Mouse (Mus musculus) kidney, embryonic 14.5 days (tissue): Measurements from ENCODE around the gene Gm2696. TPM values are rescaled to one million over a fixed set of nuclear protein-coding genes. Genes with fewer than 3 reads are reported as not detected.
"Not testable (repeated sequence)": the region's sequence is repeated elsewhere in the genome, so short reads cannot be mapped to it uniquely, and the experiment has no call there.

Source experiments
- ATAC-seq: fragments of 200-750 bp; cut with Nextera tagmentation; 2 replicates; pipeline ENCODE4 v1.8.0; 2017; ENCODE audit warnings: moderate number of reproducible peaks, mild to moderate bottlenecking, moderate TSS enrichment, moderate library complexity; ENCODE audit not compliant: low FRiP score, low TSS enrichment
- H3K27ac ChIP-seq: fragments of 300-500 bp; sonication (generic); 2 replicates; pipeline ENCODE4 v1.5.1; 2014; ENCODE audit warnings: low read depth, mild to moderate bottlenecking, low read length, moderate library complexity, mixed read lengths
- H3K27me3 ChIP-seq: fragments of 300-500 bp; sonication (generic); 2 replicates; pipeline ENCODE4 v1.6.1; 2014; ENCODE audit warnings: mild to moderate bottlenecking, low read length; ENCODE audit not compliant: control insufficient read depth, insufficient read depth
- H3K36me3 ChIP-seq: fragments of 300-500 bp; sonication (generic); 2 replicates; pipeline ENCODE4 v1.6.1; 2014; ENCODE audit warnings: low read length, mixed read lengths; ENCODE audit not compliant: control insufficient read depth, insufficient read depth
- H3K4me1 ChIP-seq: fragments of 300-500 bp; sonication (generic); 2 replicates; pipeline ENCODE4 v1.6.1; 2014; ENCODE audit warnings: low read length, mixed read lengths; ENCODE audit not compliant: control insufficient read depth, insufficient read depth
- H3K4me2 ChIP-seq: fragments of 300-500 bp; sonication (generic); replicated peaks from 2 replicates; pipeline ENCODE4 v1.6.1; 2014; ENCODE audit warnings: low read depth, mild to moderate bottlenecking, low read length
- H3K4me3 ChIP-seq: fragments of 300-500 bp; sonication (generic); 2 replicates; pipeline ENCODE4 v1.5.1; 2014; ENCODE audit warnings: mild to moderate bottlenecking, low read length
- H3K9ac ChIP-seq: fragments of 300-500 bp; sonication (generic); 2 replicates; pipeline ENCODE4 v1.6.1; 2014; ENCODE audit warnings: low read depth, mild to moderate bottlenecking, low read length, moderate library complexity
- H3K9me3 ChIP-seq: fragments of 300-500 bp; sonication (generic); 2 replicates; pipeline ENCODE4 v1.6.1; 2016; ENCODE audit warnings: low read length; ENCODE audit not compliant: control insufficient read depth
- WGBS: fragments of 180-500 bp; shearing (Covaris S2); extraction: QIAGEN DNeasy Blood & Tissue Kit; methylation state at CpG from one replicate; pipeline ENCODE4 v1.1.7; 2014; 5-methylcytosine and 5-hydroxymethylcytosine counted together
- polyA plus RNA-seq: library from polyadenylated mRNA; unstranded; fragments of >200 nt; fragmentation: Nextera tagmentation; extraction: Ambion mirVana; gene quantifications from 2 replicates; pipeline ENCODE4 v1.2.1, GENCODE M21; 2014

Gm2696 gene
- not detected in 2 replicates for polyA plus RNA-seq

- Histone ChIP-seq H3K9ac (no peak within 1 kb of the TSS), H3K27me3 (no peaks in the 10 kb centered on the region), H3K4me3 (no peak within 1 kb of the TSS), H3K4me1 (no peaks in the 10 kb centered on the region), H3K4me2 (no peak within 1 kb of the TSS), H3K9me3 (peaks cover 4% of the 10 kb centered on the region), H3K27ac (no peak within 1 kb of the TSS), H3K36me3 (no peaks in the 10 kb centered on the region)
- WGBS, result 70% methylated on average over 4 of the region's 4 CpGs
- ATAC-seq, result no peak
Measured at GRCm38 (mm10) chr10:77814382-77814781, at the start of gene Gm2696. Gm2696 (plus strand) TSS chr10:77814682.

- Histone ChIP-seq H3K9me3 (no peaks in the 10 kb centered on the region), H3K4me3 (no peak overlapping the region), H3K27ac (no peak overlapping the region), H3K27me3 (no peaks in the 10 kb centered on the region), H3K4me1 (no peaks in the 10 kb centered on the region), H3K9ac (no peak overlapping the region), H3K4me2 (no peak overlapping the region), H3K36me3 (no peaks in the 10 kb centered on the region)
- WGBS, result 65% methylated on average over 1 of the region's 1 CpGs
- no peak for ATAC-seq
Measured at GRCm38 (mm10) chr10:77769727-77770126, 44.8 kb upstream of the Gm2696 start.

GRCm38 (mm10) chr10:77771225-77771624, 43.3 kb upstream of the Gm2696 start, which contains the start of gene Gm3238:
Gm3238 (minus strand) TSS chr10:77771325.
- H3K36me3 ChIP-seq, H3K4me2 ChIP-seq, H3K9me3 ChIP-seq, ATAC-seq, H3K4me3 ChIP-seq, H3K27me3 ChIP-seq, H3K27ac ChIP-seq, H3K4me1 ChIP-seq, H3K9ac ChIP-seq: not testable (repeated sequence)
- WGBS, result 82% methylated on average over 1 of the region's 1 CpGs

GRCm38 (mm10) chr10:77772142-77772541, 42.3 kb upstream of the Gm2696 start:
- not testable (repeated sequence) for ATAC-seq, H3K9me3 ChIP-seq, H3K9ac ChIP-seq, H3K27ac ChIP-seq, H3K36me3 ChIP-seq, H3K4me1 ChIP-seq, H3K4me3 ChIP-seq, H3K4me2 ChIP-seq, H3K27me3 ChIP-seq
- WGBS, result 83% methylated on average over 1 of the region's 3 CpGs

- H3K36me3 ChIP-seq, H3K9me3 ChIP-seq, H3K27me3 ChIP-seq, ATAC-seq, H3K4me3 ChIP-seq, H3K4me2 ChIP-seq, H3K27ac ChIP-seq, H3K4me1 ChIP-seq, H3K9ac ChIP-seq: not testable (repeated sequence)
- 75% methylated on average over 1 of the region's 1 CpGs for WGBS
Measured at GRCm38 (mm10) chr10:77776844-77777243, 37.6 kb upstream of the Gm2696 start, which contains the start of gene Gm7138. Gm7138 (minus strand) TSS chr10:77776944.

GRCm38 (mm10) chr10:77782442-77782841, 32.0 kb upstream of the Gm2696 start, which contains the start of gene Gm3250:
Gm3250 (minus strand) TSS chr10:77782542.
- not testable (repeated sequence) for H3K4me2 ChIP-seq, H3K27ac ChIP-seq, H3K27me3 ChIP-seq, H3K4me3 ChIP-seq, H3K9me3 ChIP-seq, H3K9ac ChIP-seq, H3K36me3 ChIP-seq, H3K4me1 ChIP-seq, ATAC-seq
- no CpG with 5 or more reads among the region's 1 CpGs for WGBS

- not testable (repeated sequence) for H3K4me3 ChIP-seq, H3K27me3 ChIP-seq, H3K36me3 ChIP-seq, H3K27ac ChIP-seq, ATAC-seq, H3K9me3 ChIP-seq, H3K9ac ChIP-seq, H3K4me1 ChIP-seq, H3K4me2 ChIP-seq
- 73% methylated on average over 1 of the region's 3 CpGs for WGBS
Measured at GRCm38 (mm10) chr10:77783396-77783795, 31.1 kb upstream of the Gm2696 start.

- 83% methylated on average over 1 of the region's 1 CpGs for WGBS
- H3K9ac ChIP-seq, H3K9me3 ChIP-seq, H3K36me3 ChIP-seq, H3K4me2 ChIP-seq, H3K27me3 ChIP-seq, ATAC-seq, H3K4me1 ChIP-seq, H3K4me3 ChIP-seq, H3K27ac ChIP-seq: not testable (repeated sequence)
Measured at GRCm38 (mm10) chr10:77787876-77788275, 26.6 kb upstream of the Gm2696 start, which contains the start of gene Gm7137. Gm7137 (minus strand) TSS chr10:77788200.

- 62% methylated on average over 2 of the region's 2 CpGs for WGBS
- H3K4me2 ChIP-seq, result no peak overlapping the region
- H3K9me3 ChIP-seq, result no peaks in the 10 kb centered on the region
- H3K27me3 ChIP-seq, result no peaks in the 10 kb centered on the region
- H3K4me3 ChIP-seq, result no peak overlapping the region
- H3K27ac ChIP-seq, result no peak overlapping the region
- H3K9ac ChIP-seq, result no peak overlapping the region
- ATAC-seq, result no peak
- H3K36me3 ChIP-seq, result no peaks in the 10 kb centered on the region
- no peaks in the 10 kb centered on the region for H3K4me1 ChIP-seq
Measured at GRCm38 (mm10) chr10:77788621-77789020, 25.9 kb upstream of the Gm2696 start.
